ENCODE assay signal across 13 mouse cellular contexts in genomic region chr4:105313151-105313818, GRCm38 (mm10).
DNase-seq lines count a peak whose midpoint lies in the region; ATAC-seq and TF ChIP-seq lines count a peak whose summit lies in the region.
"Had no signal": no experiment of that assay in that cellular context is flagged by ENCODE, and none has a peak within 500 bp of the region (broad histone marks: within the 10 kb centered on the region; RNA-seq: fewer than 3 reads in every experiment).

No protein-coding gene starts in this region.

- ATAC-seq in hindbrain, embryonic 16.5 days: no peak
- ATAC-seq in heart, postnatal 0 days (ENCODE audit: insufficient read depth, low read depth): peak; percentile 49
- peak; percentile 17; the same call in 1 of the 2 replicates for ATAC-seq in lung, embryonic 16.5 days (ENCODE audit: low read depth)
- ATAC-seq: CD4-positive, CD25-positive, alpha-beta regulatory T cell, adult 4 months; forebrain, embryonic 15.5 days had no signal

- WGBS in hindbrain, embryonic 10.5 days: 73% methylated on average over 10 of the region's 10 CpGs
- WGBS in hindbrain, embryonic 16.5 days: 64% methylated on average over 10 of the region's 10 CpGs
- 25% methylated on average over 10 of the region's 10 CpGs for WGBS in heart, postnatal 0 days
- 61% methylated on average over 10 of the region's 10 CpGs for WGBS in lung, embryonic 16.5 days

- H3K4me1 ChIP-seq in hindbrain, embryonic 10.5 days (replicated peaks): peaks cover 9% of the 10 kb centered on the region
- no peaks in the 10 kb centered on the region for H3K4me1 ChIP-seq in hindbrain, embryonic 16.5 days (ENCODE audit: control insufficient read depth, insufficient read depth, low read depth, low read length)
- peaks cover 27% of the 10 kb centered on the region for H3K4me1 ChIP-seq in heart, postnatal 0 days (ENCODE audit: control insufficient read depth, insufficient read depth)
- no peaks in the 10 kb centered on the region; the same call in 1 of the 2 replicates for H3K4me1 ChIP-seq in lung, embryonic 16.5 days (replicated peaks; ENCODE audit: control insufficient read depth, insufficient read depth, low read length)
- H3K4me1 ChIP-seq: forebrain, embryonic 15.5 days had no signal

- no peak overlapping the region for H3K4me2 ChIP-seq in hindbrain, embryonic 16.5 days (ENCODE audit: low read length)
- no peak overlapping the region for H3K4me2 ChIP-seq in heart, postnatal 0 days (ENCODE audit: low read depth, low read length)
- H3K4me2 ChIP-seq in lung, embryonic 16.5 days (ENCODE audit: low read depth, low read length): no peak overlapping the region
- H3K4me2 ChIP-seq: forebrain, embryonic 15.5 days had no signal

- H3K4me3 ChIP-seq in hindbrain, embryonic 10.5 days: no peak overlapping the region
- H3K4me3 ChIP-seq in hindbrain, embryonic 16.5 days (ENCODE audit: low read length): no peak overlapping the region
- H3K4me3 ChIP-seq in heart, postnatal 0 days (ENCODE audit: low read depth, low read length): no peak overlapping the region
- H3K4me3 ChIP-seq in lung, embryonic 16.5 days (ENCODE audit: low read length): no peak overlapping the region
- H3K4me3 ChIP-seq: forebrain, embryonic 15.5 days; layer of hippocampus, adult 2 months; limb, embryonic 10.5 days had no signal

- no peak overlapping the region for H3K9ac ChIP-seq in hindbrain, embryonic 16.5 days (ENCODE audit: low read depth, low read length)
- H3K9ac ChIP-seq in heart, postnatal 0 days (replicated peaks; ENCODE audit: low read depth, low read length): no peak overlapping the region
- no peak overlapping the region for H3K9ac ChIP-seq in lung, embryonic 16.5 days (ENCODE audit: low read length)
- H3K9ac ChIP-seq: forebrain, embryonic 15.5 days had no signal

- TF ChIP-seq EP300 in heart, postnatal 0 days (IDR thresholded peaks at IDR 0.05; ENCODE audit: low read depth): 0 out of 2 replicates have a peak, but pooled peaks have one; percentile 31

- H3K27ac ChIP-seq in hindbrain, embryonic 10.5 days: peak overlapping the region; percentile 45; the same call in 1 of the 2 replicates
- H3K27ac ChIP-seq in hindbrain, embryonic 16.5 days (ENCODE audit: low read depth, low read length): no peak overlapping the region
- H3K27ac ChIP-seq in heart, postnatal 0 days (ENCODE audit: low read depth): peak overlapping the region; percentile 41
- H3K27ac ChIP-seq in lung, embryonic 16.5 days (ENCODE audit: low read length): no peak overlapping the region
- H3K27ac ChIP-seq: forebrain, embryonic 15.5 days; layer of hippocampus, adult 2 months; limb, embryonic 10.5 days had no signal

- no peaks in the 10 kb centered on the region for H3K27me3 ChIP-seq in hindbrain, embryonic 10.5 days (ENCODE audit: insufficient read depth, poor library complexity, severe bottlenecking)
- no peaks in the 10 kb centered on the region for H3K27me3 ChIP-seq in hindbrain, embryonic 16.5 days (replicated peaks; ENCODE audit: control insufficient read depth, insufficient read depth, low read length)
- no peaks in the 10 kb centered on the region for H3K27me3 ChIP-seq in heart, postnatal 0 days (ENCODE audit: control insufficient read depth, insufficient read depth, low read length)
- H3K27me3 ChIP-seq in lung, embryonic 16.5 days (ENCODE audit: control insufficient read depth, insufficient read depth, low read depth, low read length): no peaks in the 10 kb centered on the region
- H3K27me3 ChIP-seq: forebrain, embryonic 15.5 days had no signal

- H3K9me3 ChIP-seq in hindbrain, embryonic 10.5 days: no peaks in the 10 kb centered on the region
- no peaks in the 10 kb centered on the region for H3K9me3 ChIP-seq in hindbrain, embryonic 16.5 days (ENCODE audit: control insufficient read depth, low read length)
- H3K9me3 ChIP-seq in heart, postnatal 0 days (replicated peaks; ENCODE audit: control insufficient read depth, low read length): no peaks in the 10 kb centered on the region
- no peaks in the 10 kb centered on the region for H3K9me3 ChIP-seq in lung, embryonic 16.5 days (ENCODE audit: control insufficient read depth, low read length)
- H3K9me3 ChIP-seq: forebrain, embryonic 15.5 days; limb, embryonic 10.5 days had no signal

- no peak for DNase-seq in hindbrain, embryonic 10.5 days (ENCODE audit: low spot score)
- DNase-seq in adrenal gland, postnatal 36 days: peak; percentile 39 to 49
- peak; percentile 23 for DNase-seq in heart, postnatal 0 days (ENCODE audit: low spot score)
- DNase-seq in cerebellum, adult 8-10 months: no peak
- DNase-seq in embryo, embryonic 9.5 days (ENCODE audit: extremely low spot score): no peak
- no peak for DNase-seq in cerebellum, adult 11-12 months
- DNase-seq: retina, postnatal 1 day had no signal

- no peak for TF ChIP-seq CTCF in heart, postnatal 0 days (IDR thresholded peaks at IDR 0.05; ENCODE audit: low read depth)

- no peaks in the 10 kb centered on the region for H3K36me3 ChIP-seq in hindbrain, embryonic 10.5 days
- no peaks in the 10 kb centered on the region for H3K36me3 ChIP-seq in hindbrain, embryonic 16.5 days (ENCODE audit: control insufficient read depth, insufficient read depth, low read length)
- no peaks in the 10 kb centered on the region for H3K36me3 ChIP-seq in heart, postnatal 0 days (replicated peaks; ENCODE audit: control insufficient read depth, insufficient read depth, low read length)
- H3K36me3 ChIP-seq in lung, embryonic 16.5 days (ENCODE audit: control insufficient read depth, insufficient read depth, low read length): no peaks in the 10 kb centered on the region
- H3K36me3 ChIP-seq: forebrain, embryonic 15.5 days; limb, embryonic 10.5 days had no signal

Comparison
In these comparisons a context has a peak if more than half of its experiments do, and no peak if none do; other contexts are left out.
1. H3K27ac ChIP-seq: peak in hindbrain, embryonic 10.5 days (single experiment) and heart, postnatal 0 days (single experiment); none in hindbrain, embryonic 16.5 days (single experiment) and lung, embryonic 16.5 days (single experiment).
2. DNase-seq: peak in adrenal gland, postnatal 36 days (2 of 2) and heart, postnatal 0 days (single experiment); none in hindbrain, embryonic 10.5 days (single experiment), cerebellum, adult 8-10 months (single experiment), embryo, embryonic 9.5 days (single experiment) and cerebellum, adult 11-12 months (single experiment).